Mouse (Mus musculus) CH12.LX (cell line): ENCODE results near the gene Adam15. TPM values are rescaled to one million over a fixed set of nuclear protein-coding genes. Genes with fewer than 3 reads are reported as not detected.

Experiments
- DNase-seq: peaks from one replicate; pipeline ENCODE4 v3.0.0-alpha.2; 2013; ENCODE audit errors: extremely low read depth
- H3K27ac ChIP-seq: 2 replicates; pipeline ENCODE4 v1.5.1; 2012; ENCODE audit warnings: low read depth, mild to moderate bottlenecking, control low read depth, moderate library complexity; ENCODE audit not compliant: insufficient read depth
- H3K27me3 ChIP-seq: replicated peaks from 2 replicates; pipeline ENCODE3; 2012; ENCODE audit warnings: inconsistent platforms
- H3K36me3 ChIP-seq, 2 experiments: replicated peaks in 1 of 2; 2 replicates each; pipeline versions ENCODE3 to v1.6.1; 2012; ENCODE audit warnings: inconsistent platforms in 1 of 2, low read length in 1 of 2, mild to moderate bottlenecking in 1 of 2, mixed read lengths in 1 of 2, moderate library complexity in 1 of 2; ENCODE audit not compliant: control insufficient read depth in 1 of 2, insufficient read depth in 1 of 2
- H3K4me1 ChIP-seq, 2 experiments: 2 replicates each; pipeline ENCODE4 v1.6.1; 2012; ENCODE audit warnings: inconsistent platforms in 1 of 2, moderate library complexity in 1 of 2; ENCODE audit not compliant: insufficient read depth in 2 of 2, control insufficient read depth in 1 of 2
- H3K4me2 ChIP-seq: 2 replicates; pipeline ENCODE4 v1.6.1; 2012; ENCODE audit warnings: low read depth, mild to moderate bottlenecking, control low read depth; ENCODE audit not compliant: poor library complexity, insufficient read depth, severe bottlenecking
- H3K4me3 ChIP-seq, 3 experiments: fragments of 150-350 bp in 1 of 3; sonication (generic) in 1 of 3; replicated peaks in 1 of 3; 2 replicates each; pipeline versions ENCODE3 to v1.5.1; 2011 to 2012; ENCODE audit warnings: low read depth in 2 of 3, low read length in 2 of 3, mild to moderate bottlenecking in 2 of 3, moderate library complexity in 2 of 3, control low read depth in 1 of 3, improper control_type of control experiment in 1 of 3, inconsistent platforms in 1 of 3, mixed read lengths in 1 of 3; ENCODE audit not compliant: poor library complexity in 1 of 3
- H3K79me2 ChIP-seq: replicated peaks from 2 replicates; pipeline ENCODE4 v1.6.1; 2012; ENCODE audit warnings: mild to moderate bottlenecking, moderate library complexity; ENCODE audit not compliant: control insufficient read depth, poor library complexity, insufficient read depth, severe bottlenecking; ENCODE audit errors: extremely low read depth
- H3K9ac ChIP-seq: 2 replicates; pipeline ENCODE4 v1.6.1; 2012; ENCODE audit warnings: low read depth, mild to moderate bottlenecking, control low read depth, moderate library complexity; ENCODE audit not compliant: insufficient read depth
- H3K9me3 ChIP-seq: replicated peaks from 2 replicates; pipeline ENCODE3; 2012; ENCODE audit warnings: low read length, inconsistent platforms, mixed read lengths
- E2F4 ChIP-seq: IDR thresholded peaks from 2 replicates; pipeline ENCODE4 v1.6.1; 2011; ENCODE audit warnings: low read depth, low read length, improper control_type of control experiment; ENCODE audit not compliant: insufficient replicate concordance
- GABPA ChIP-seq: IDR thresholded peaks from 2 replicates; pipeline ENCODE4 v1.6.1; 2012; ENCODE audit warnings: low read depth, low read length, improper control_type of control experiment, inconsistent platforms; ENCODE audit not compliant: insufficient replicate concordance
- HCFC1 ChIP-seq: IDR thresholded peaks from 2 replicates; pipeline ENCODE4 v1.6.1; 2012; ENCODE audit warnings: low read depth, mild to moderate bottlenecking, inconsistent platforms, low read length, improper control_type of control experiment
- IRF4 ChIP-seq: IDR thresholded peaks from 2 replicates; pipeline ENCODE4 v1.6.1; 2014; ENCODE audit warnings: low read depth, mild to moderate bottlenecking, inconsistent platforms, low read length, improper control_type of control experiment
- KAT2A ChIP-seq: IDR thresholded peaks from 2 replicates; pipeline ENCODE4 v1.6.1; 2012; ENCODE audit warnings: low read length, improper control_type of control experiment, inconsistent platforms; ENCODE audit not compliant: insufficient replicate concordance
- MAFK ChIP-seq: IDR thresholded peaks from 2 replicates; pipeline ENCODE4 v1.6.1; 2011; ENCODE audit warnings: low read length, improper control_type of control experiment; ENCODE audit not compliant: insufficient replicate concordance
- MAZ ChIP-seq: IDR thresholded peaks from 2 replicates; pipeline ENCODE4 v1.6.1; 2012; ENCODE audit warnings: low read depth, mild to moderate bottlenecking, inconsistent platforms, low read length, improper control_type of control experiment, moderate library complexity
- MEF2A ChIP-seq: IDR thresholded peaks from 2 replicates; pipeline ENCODE4 v1.6.1; 2014; ENCODE audit warnings: low read depth, mild to moderate bottlenecking, inconsistent platforms, low read length, improper control_type of control experiment, borderline replicate concordance
- MXI1 ChIP-seq: IDR thresholded peaks from 2 replicates; pipeline ENCODE4 v1.6.1; 2011; ENCODE audit warnings: mild to moderate bottlenecking, low read depth, low read length, improper control_type of control experiment
- MYC ChIP-seq: IDR thresholded peaks from 2 replicates; pipeline ENCODE4 v1.6.1; 2011; ENCODE audit warnings: low read depth, mild to moderate bottlenecking, improper control_type of control experiment, low read length
- NELFE ChIP-seq: IDR thresholded peaks from 2 replicates; pipeline ENCODE4 v1.6.1; 2011; ENCODE audit warnings: low read depth, low read length, improper control_type of control experiment
- NRF1 ChIP-seq: IDR thresholded peaks from 2 replicates; pipeline ENCODE4 v1.6.1; 2014; ENCODE audit warnings: low read depth, mild to moderate bottlenecking, inconsistent platforms, low read length, improper control_type of control experiment, moderate library complexity
- PAX5 ChIP-seq: IDR thresholded peaks from 2 replicates; pipeline ENCODE4 v1.6.1; 2012; ENCODE audit warnings: low read length, inconsistent platforms, mixed read lengths
- POLR2A ChIP-seq: IDR thresholded peaks from 2 replicates; pipeline ENCODE4 v1.6.1; 2011; ENCODE audit warnings: low read depth, mild to moderate bottlenecking, improper control_type of control experiment, low read length
- POLR2AphosphoS2 ChIP-seq: IDR thresholded peaks from 2 replicates; pipeline ENCODE4 v1.6.1; 2011; ENCODE audit warnings: low read depth, low read length, improper control_type of control experiment
- SIN3A ChIP-seq: IDR thresholded peaks from 2 replicates; pipeline ENCODE4 v1.6.1; 2012; ENCODE audit warnings: low read length, improper control_type of control experiment, inconsistent platforms
- SMC3 ChIP-seq: IDR thresholded peaks from 2 replicates; pipeline ENCODE4 v1.6.1; 2011; ENCODE audit warnings: low read depth, low read length, improper control_type of control experiment
- TBP ChIP-seq: conservative IDR thresholded peaks from 2 replicates; pipeline ENCODE4 v1.6.1; 2011; ENCODE audit warnings: low read depth, low read length, improper control_type of control experiment
- UBTF ChIP-seq: IDR thresholded peaks from 2 replicates; pipeline ENCODE4 v1.6.1; 2012; ENCODE audit warnings: low read depth, mild to moderate bottlenecking, inconsistent platforms, low read length, improper control_type of control experiment, moderate library complexity
- USF1 ChIP-seq: IDR thresholded peaks from 2 replicates; pipeline ENCODE4 v1.6.1; 2014; ENCODE audit warnings: low read depth, mild to moderate bottlenecking, inconsistent platforms, low read length, improper control_type of control experiment
- USF2 ChIP-seq: conservative IDR thresholded peaks from 2 replicates; pipeline ENCODE4 v1.6.1; 2011; ENCODE audit warnings: low read depth, low read length, improper control_type of control experiment
- ZC3H11A ChIP-seq: IDR thresholded peaks from 2 replicates; pipeline ENCODE4 v1.6.1; 2012; ENCODE audit warnings: low read depth, mild to moderate bottlenecking, inconsistent platforms, low read length, improper control_type of control experiment
- ZKSCAN1 ChIP-seq: IDR thresholded peaks from 2 replicates; pipeline ENCODE4 v1.6.1; 2012; ENCODE audit warnings: low read depth, inconsistent platforms, low read length, improper control_type of control experiment, borderline replicate concordance
- ZNF384 ChIP-seq: IDR thresholded peaks from 2 replicates; pipeline ENCODE4 v1.6.1; 2012; ENCODE audit warnings: low read depth, low read length, improper control_type of control experiment, inconsistent platforms
- dilution Hi-C: fragments of 300-500 bp; cut with MboI; formaldehyde crosslinking; loops from 2 replicates; pipeline ENCODE4 v1.14.3; 2020; ENCODE audit warnings: low sequenced_read_pairs; ENCODE audit not compliant: extremely low pct_unique_long_range_greater_than_20kb, extremely low pct_ligation_motif_present
- in situ Hi-C: fragments of 300-500 bp; cut with MboI; formaldehyde crosslinking; loops from 3 replicates; pipeline ENCODE4 v1.14.3; 2019; ENCODE audit warnings: low sequenced_read_pairs, low pct_ligation_motif_present, low pct_unique_long_range_greater_than_20kb, mixed read lengths
- polyA plus RNA-seq: library from polyadenylated mRNA; unstranded; fragments of >175 nt; gene quantifications from 2 replicates; pipeline ENCODE4 v1.2.1, GENCODE M21; 2012; ENCODE audit warnings: low read depth; ENCODE audit not compliant: insufficient read length
- total RNA-seq, 2 experiments: library from RNA; depleted of rRNA; stranded (reverse); fragments of 300-350 nt in 1 of 2; fragments of >200 nt in 1 of 2; gene quantifications; 2 replicates each; pipeline ENCODE4 v1.2.3; 2012 to 2014

Gene Adam15
- total and polyA plus RNA-seq, 3 experiments, result 5.8 to 39.1 (median 26.5) TPM

- Histone ChIP-seq H3K9me3 (no peaks in the 10 kb centered on the region), H3K4me3 (no peak overlapping the region), H3K4me2 (no peak overlapping the region), H3K4me1 (peaks cover 9 to 20% of the 10 kb centered on the region in 2 experiments), H3K27ac (no peak overlapping the region), H3K79me2 (no peaks in the 10 kb centered on the region), H3K27me3 (peaks cover 48% of the 10 kb centered on the region), H3K9ac (no peak overlapping the region), H3K36me3 (no peaks in the 10 kb centered on the region)
- TF ChIP-seq KAT2A (no peak), MYC (no peak), SIN3A (no peak), ZC3H11A (no peak), UBTF (no peak), ZKSCAN1 (no peak), SMC3 (no peak), USF1 (no peak), POLR2A (no peak), E2F4 (no peak), ZNF384 (no peak), IRF4 (no peak), MAZ (no peak), MEF2A (no peak), MAFK (no peak), MXI1 (no peak), GABPA (no peak)
- DNase-seq, result no peak
- in situ Hi-C loops (loop anchor here (25.0 kb wide), 2 partner anchors 357 to 432 kb away; partner anchors contain the start of genes Chrnb2 and Ube2q1), dilution Hi-C loops (no loop called here)
Observed at GRCm38 (mm10) chr3:89330346-89330745, 19.4 kb downstream of the Adam15 start.

- Histone ChIP-seq H3K4me1 (peaks cover 9 to 20% of the 10 kb centered on the region in 2 experiments), H3K4me3 (no peak overlapping the region), H3K79me2 (no peaks in the 10 kb centered on the region), H3K36me3 (no peaks in the 10 kb centered on the region), H3K27ac (no peak overlapping the region), H3K9me3 (no peaks in the 10 kb centered on the region), H3K4me2 (no peak overlapping the region), H3K27me3 (peaks cover 51% of the 10 kb centered on the region), H3K9ac (no peak overlapping the region)
- dilution Hi-C loops (no loop called here), in situ Hi-C loops (loop anchor here (25.0 kb wide), 2 partner anchors 359 to 434 kb away; partner anchors contain the start of genes Chrnb2 and Ube2q1)
- DNase-seq, result no peak
- no peak for TF ChIP-seq ZKSCAN1
- TF ChIP-seq NRF1, result no peak
- TF ChIP-seq TBP, result no peak
- no peak for TF ChIP-seq MYC
- TF ChIP-seq E2F4, result no peak
- no peak for TF ChIP-seq SMC3
- no peak for TF ChIP-seq NELFE
- no peak for TF ChIP-seq GABPA
- TF ChIP-seq UBTF, result no peak
- TF ChIP-seq MAFK, result no peak
- TF ChIP-seq KAT2A, result no peak
- TF ChIP-seq HCFC1, result no peak
- TF ChIP-seq PAX5, result no peak
- TF ChIP-seq USF2, result no peak
- no peak for TF ChIP-seq POLR2AphosphoS2
Observed at GRCm38 (mm10) chr3:89328623-89329022, 21.2 kb downstream of the Adam15 start.
